11 mouse cellular contexts compared by ENCODE assay signal in the genomic region with DNA sequence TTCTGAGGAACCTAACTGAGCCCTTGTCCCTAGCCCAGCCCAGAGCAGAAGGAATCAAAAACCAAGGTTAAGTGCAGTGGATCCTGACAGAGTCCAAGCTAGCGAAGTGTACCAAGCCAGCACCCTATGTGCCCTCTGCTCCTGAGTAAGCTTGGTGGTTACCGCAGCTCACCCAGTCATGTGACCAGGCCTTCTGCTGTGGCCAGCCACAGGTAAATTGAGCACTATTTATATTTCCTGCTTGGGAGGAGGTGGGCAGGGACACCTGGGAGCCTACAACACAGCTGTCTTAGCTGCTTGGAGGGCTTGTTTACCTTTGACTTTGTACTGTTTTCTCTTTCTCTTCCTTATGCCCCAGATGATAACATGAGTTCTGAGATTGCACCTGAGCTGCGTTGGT. TPM values are rescaled to one million over a fixed set of nuclear protein-coding genes. Genes with fewer than 3 reads are reported as not detected.
DNase-seq lines count a peak whose midpoint lies in the region; ATAC-seq and TF ChIP-seq lines count a peak whose summit lies in the region.
"Had no signal": no experiment of that assay in that cellular context is flagged by ENCODE, and none has a peak within 500 bp of the region (broad histone marks: within the 10 kb centered on the region; RNA-seq: fewer than 3 reads in every experiment).

No protein-coding gene starts in this region.

- no peak for TF ChIP-seq POLR2A in liver, adult 2 months (IDR thresholded peaks at IDR 0.05; ENCODE audit: extremely low read depth, insufficient read depth, low read length)
- TF ChIP-seq POLR2A in bone marrow, adult 2 months (IDR thresholded peaks at IDR 0.05; ENCODE audit: borderline replicate concordance, control insufficient read depth, low read depth, low read length), result no peak

- DNase-seq in liver, adult 2 months (ENCODE audit: extremely low read depth, low read depth, low spot score), result peak; percentile 24
- DNase-seq in liver (no peak), adipocyte (ENCODE audit: low spot score) (no peak)
- peak; percentile 66 to 67 for DNase-seq in kidney, postnatal 36 days
- peak; percentile 52 for DNase-seq in thymus, postnatal 0 days (ENCODE audit: low spot score)
- no peak for DNase-seq in left cerebral cortex, postnatal 25 days (ENCODE audit: low spot score in 2 of 2)
- DNase-seq: cerebellum, adult 18-20 months had no signal

- intact Hi-C loops in left cerebral cortex, postnatal 25 days (cut with DNase I), result no loop called here

- no peaks in the 10 kb centered on the region for H3K79me2 ChIP-seq in liver, adult 2 months (ENCODE audit: control insufficient read depth, insufficient read depth, low read length)

- no peak for TF ChIP-seq CTCF in liver, adult 2 months (IDR thresholded peaks at IDR 0.05; ENCODE audit: low read depth, low read length)
- no peak for TF ChIP-seq CTCF in bone marrow, adult 2 months (IDR thresholded peaks at IDR 0.05; ENCODE audit: control insufficient read depth, insufficient read depth, low read length)

- no peaks in the 10 kb centered on the region for H3K27me3 ChIP-seq in liver, adult 2 months (ENCODE audit: control insufficient read depth, insufficient read depth, low read length)
- H3K27me3 ChIP-seq: neural tube, embryonic 13.5 days had no signal

- no peak for ATAC-seq in megakaryocyte progenitor cell, adult 5-6 weeks (replicated peaks; ENCODE audit: poor library complexity)

- H3K4me1 ChIP-seq in liver, adult 2 months (ENCODE audit: control insufficient read depth, insufficient read depth, low read length), result peaks cover 4% of the 10 kb centered on the region
- peaks cover 11% of the 10 kb centered on the region for H3K4me1 ChIP-seq in bone marrow, adult 2 months (ENCODE audit: control insufficient read depth, insufficient read depth, low read length)

- no peak overlapping the region for H3K27ac ChIP-seq in liver, adult 2 months (replicated peaks; ENCODE audit: insufficient read depth, low read depth, low read length)
- H3K27ac ChIP-seq in bone marrow, adult 2 months (ENCODE audit: control insufficient read depth, insufficient read depth, low read depth, low read length, poor library complexity), result peak overlapping the region; percentile 18
- H3K27ac ChIP-seq: neural tube, embryonic 13.5 days had no signal

- no peaks in the 10 kb centered on the region for H3K36me3 ChIP-seq in liver, adult 2 months (ENCODE audit: control insufficient read depth, insufficient read depth, low read length)
- H3K36me3 ChIP-seq: neural tube, embryonic 13.5 days had no signal

- no peak overlapping the region for H3K4me3 ChIP-seq in liver, adult 2 months (ENCODE audit: insufficient read depth, low read depth, low read length)
- no peak overlapping the region for H3K4me3 ChIP-seq in bone marrow, adult 2 months (replicated peaks; ENCODE audit: control insufficient read depth, low read depth, low read length)
- H3K4me3 ChIP-seq: megakaryocyte, embryonic 14.5 days; neural tube, embryonic 13.5 days had no signal

- H3K9ac ChIP-seq in liver, adult 2 months (ENCODE audit: low read depth, low read length), result no peak overlapping the region

- WGBS in liver, adult 2 months, result 39% methylated on average over 3 of the region's 3 CpGs
- WGBS in bone marrow, adult 2 months, result 65% methylated on average over 3 of the region's 3 CpGs

RNA-seq across cellular contexts. Expression of gene Fam117a, which starts 14.1 kb away (rescaled TPM):
- 1.8 TPM in 2 replicates for total RNA-seq in liver, adult 2 months (2014; rRNA removed)
- polyA plus RNA-seq in liver, adult 2 months (2012; rRNA removed), result 6.4 and 7.4 TPM in 2 replicates
- polyA plus RNA-seq in bone marrow, adult 2 months (2011; ENCODE audit: insufficient read depth, insufficient read length, low replicate concordance, missing spikeins), result 167 and 178 TPM in 2 replicates
- polyA plus RNA-seq in thymus, postnatal 0 days (2015; fragmentation: Nextera tagmentation; extraction: Ambion mirVana), result 24.2 and 27.3 TPM in 2 replicates
- 90.4 and 98.3 TPM in 2 replicates for total RNA-seq in megakaryocyte progenitor cell, adult 5-6 weeks (2015)
- total RNA-seq in megakaryocyte progenitor cell, adult 5-6 weeks (2017), result 89.6 and 91.8 TPM in 2 replicates
- total RNA-seq in left cerebral cortex, postnatal 25 days (2021), result 1 to 10 TPM; 2.5 to 3.8 TPM

RNA-seq across cellular contexts. Expression of gene Slc35b1, which starts 33.5 kb away (rescaled TPM):
- total RNA-seq in liver, adult 2 months (2014; rRNA removed), result 58.6 and 63.7 TPM in 2 replicates
- polyA plus RNA-seq in liver, adult 2 months (2012; rRNA removed), result 81.0 and 92.0 TPM in 2 replicates
- polyA plus RNA-seq in bone marrow, adult 2 months (2011; ENCODE audit: insufficient read depth, insufficient read length, low replicate concordance, missing spikeins), result 34.9 and 49.3 TPM in 2 replicates
- polyA plus RNA-seq in thymus, postnatal 0 days (2015; fragmentation: Nextera tagmentation; extraction: Ambion mirVana), result 93.1 and 95.3 TPM in 2 replicates
- 82.6 and 88.6 TPM in 2 replicates for total RNA-seq in megakaryocyte progenitor cell, adult 5-6 weeks (2015)
- 61.2 and 85.6 TPM in 2 replicates for total RNA-seq in megakaryocyte progenitor cell, adult 5-6 weeks (2017)
- 10 to 100 TPM; 65.6 to 66.0 TPM for total RNA-seq in left cerebral cortex, postnatal 25 days (2021)

RNA-seq across cellular contexts. Expression of gene Kat7, which starts 40.9 kb away (rescaled TPM):
- 12.2 and 15.6 TPM in 2 replicates for total RNA-seq in liver, adult 2 months (2014; rRNA removed)
- 12.9 and 13.1 TPM in 2 replicates for polyA plus RNA-seq in liver, adult 2 months (2012; rRNA removed)
- 26.3 and 39.0 TPM in 2 replicates for polyA plus RNA-seq in bone marrow, adult 2 months (2011; ENCODE audit: insufficient read depth, insufficient read length, low replicate concordance, missing spikeins)
- 56.8 and 57.9 TPM in 2 replicates for polyA plus RNA-seq in thymus, postnatal 0 days (2015; fragmentation: Nextera tagmentation; extraction: Ambion mirVana)
- 99.1 and 111 TPM in 2 replicates for total RNA-seq in megakaryocyte progenitor cell, adult 5-6 weeks (2015)
- total RNA-seq in megakaryocyte progenitor cell, adult 5-6 weeks (2017), result 70.8 and 73.3 TPM in 2 replicates
- 10 to 100 TPM; 67.5 to 70.1 TPM for total RNA-seq in left cerebral cortex, postnatal 25 days (2021)

Comparison
In these comparisons a context has a peak if more than half of its experiments do, and no peak if none do; other contexts are left out.
1. DNase-seq: peak in liver, adult 2 months (single experiment), kidney, postnatal 36 days (2 of 2) and thymus, postnatal 0 days (single experiment); none in liver (single experiment), left cerebral cortex, postnatal 25 days (0 of 2) and adipocyte (single experiment).
2. RNA of gene Fam117a, which starts 14.1 kb away (total RNA-seq): 89.6 to 98.3 TPM in megakaryocyte progenitor cell, adult 5-6 weeks; 2.5 to 3.8 TPM in left cerebral cortex, postnatal 25 days and 1.8 TPM in liver, adult 2 months; every median in the first group is over 10 times any median in the second.